Mouse (Mus musculus) cerebellum, adult 2 months (tissue): Measurements from ENCODE around the gene Zfp385a.

Experiments used
- CTCF ChIP-seq: fragments of 200-500 bp; IDR thresholded peaks from 2 replicates; pipeline ENCODE4 v1.5.1; 2011; ENCODE audit warnings: low read depth, mild to moderate bottlenecking, control low read depth, low read length, moderate library complexity, borderline replicate concordance; ENCODE audit not compliant: insufficient read depth
- POLR2A ChIP-seq: fragments of 200-500 bp; IDR thresholded peaks from 2 replicates; pipeline ENCODE4 v1.6.1; 2011; ENCODE audit warnings: low read length, control low read depth, borderline replicate concordance; ENCODE audit not compliant: insufficient read depth

- TF ChIP-seq CTCF (no peak), POLR2A (no peak)
These were observed 50.3 kb downstream of the Zfp385a start for GRCm38 (mm10) chr15:103289600-103289999.
